Mouse (Mus musculus): ENCODE measurements at regions not wholly inside any gene's neighbourhood (a gene's known extent, or its start where the extent isn't known, plus 50 kb on each side); places are given as distances from the start of the nearest gene placed in this dataset.

GRCm38 (mm10) chrX:111052943-111053342 is 57.3 kb upstream of the Cylc1 start:
- ATAC-seq (ENCODE audit: low FRiP score, low TSS enrichment), result no peak
- no peak overlapping the region for H3K27ac ChIP-seq (replicated peaks; ENCODE audit: low read depth, low read length)
- 26% methylated on average over 3 of the region's 3 CpGs for WGBS

More at GRCm38 (mm10) chrX:111052943-111053342, 57.3 kb upstream of the Cylc1 start:
- Histone ChIP-seq H3K9ac (replicated peaks; ENCODE audit: low read length) (no peak overlapping the region), H3K9me3 (ENCODE audit: control insufficient read depth, low read length) (no peaks in the 10 kb centered on the region), H3K4me3 (replicated peaks; ENCODE audit: low read depth, low read length) (no peak overlapping the region), H3K4me2 (ENCODE audit: low read length) (no peak overlapping the region), H3K36me3 (ENCODE audit: control insufficient read depth, insufficient read depth, low read length) (no peaks in the 10 kb centered on the region), H3K4me1 (ENCODE audit: control insufficient read depth, insufficient read depth, low read length) (no peaks in the 10 kb centered on the region), H3K27me3 (ENCODE audit: control insufficient read depth, insufficient read depth, low read length) (no peaks in the 10 kb centered on the region)
- DNase-seq, result peak; percentile 75
